Mouse (Mus musculus): ENCODE measurements around the gene Ralgds. TPM values are rescaled to one million over a fixed set of nuclear protein-coding genes. Genes with fewer than 3 reads are reported as not detected.

The Ralgds gene
- total and polyA plus RNA-seq, 2 experiments from 2014 or later = 76.8 to 197 TPM

DNA sequence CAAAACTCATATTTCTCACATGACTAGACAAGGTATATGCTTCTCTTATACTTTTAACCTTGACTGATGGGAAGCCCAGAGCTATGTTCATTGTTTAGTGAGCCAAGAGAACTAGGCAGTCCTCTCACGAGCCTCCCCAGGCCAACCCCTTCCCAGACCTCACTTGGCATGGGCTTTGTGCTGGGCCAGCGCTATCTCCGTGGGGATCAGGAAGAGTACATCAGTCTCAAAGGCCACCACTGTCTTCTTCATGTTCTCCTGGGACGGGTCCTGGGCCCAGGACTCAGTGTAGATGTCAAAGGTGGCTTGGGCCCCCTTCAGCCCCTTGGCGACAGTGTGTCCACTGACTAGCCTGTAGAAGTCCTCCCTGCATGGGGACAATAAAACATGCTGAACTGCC lies 44.5 kb downstream of the Ralgds start:
- Histone ChIP-seq H3K4me2 (ENCODE audit: low read depth) (no peak overlapping the region), H3K36me3 (ENCODE audit: insufficient read depth) (peaks cover 17% of the 10 kb centered on the region), H3K9me3 (ENCODE audit: low read length) (no peaks in the 10 kb centered on the region), H3K27ac (ENCODE audit: low read depth, low read length) (no peak overlapping the region), H3K4me3 (ENCODE audit: low read depth, low read length) (no peak overlapping the region), H3K9ac (no peak overlapping the region), H3K4me1 (ENCODE audit: insufficient read depth) (no peaks in the 10 kb centered on the region), H3K27me3 (ENCODE audit: insufficient read depth, low read length) (no peaks in the 10 kb centered on the region)
- 80% methylated on average over 5 of the region's 5 CpGs for WGBS
- TF ChIP-seq CTCF (IDR thresholded peaks at IDR 0.05; ENCODE audit: low read depth) = no peak
- DNase-seq (no peak), ATAC-seq (no peak)

DNA sequence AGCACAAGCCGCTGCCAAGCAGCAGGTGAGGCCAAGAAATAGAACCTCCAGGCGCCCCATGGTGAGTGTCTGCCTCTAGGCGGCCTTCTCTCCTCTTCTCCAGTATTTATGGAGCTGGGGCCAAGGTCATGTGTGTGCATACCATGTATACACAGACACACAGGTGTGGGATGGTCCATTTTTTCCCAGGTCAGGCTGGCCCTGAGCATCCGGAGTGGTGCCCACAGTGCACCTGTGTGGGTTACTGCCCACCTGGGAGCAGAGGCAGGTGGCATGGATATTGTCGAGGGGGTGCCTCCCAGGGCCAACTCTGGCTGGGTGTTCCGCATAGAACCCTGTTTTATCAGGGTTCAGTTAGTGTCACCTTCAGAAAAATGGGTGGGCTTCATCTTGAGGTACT lies 50.4 kb downstream of the Ralgds start, which contains the start of gene Cel:
Gene Cel, minus strand, starts transcription at position 101 of the 400 bp plus-strand sequence.
- TF ChIP-seq CTCF (IDR thresholded peaks at IDR 0.05; ENCODE audit: low read depth) = no peak
- Histone ChIP-seq H3K4me2 (ENCODE audit: low read depth) (no peak within 1 kb of the TSS), H3K9ac (no peak within 1 kb of the TSS), H3K27ac (ENCODE audit: low read depth, low read length) (no peak within 1 kb of the TSS), H3K9me3 (ENCODE audit: low read length) (no peaks in the 10 kb centered on the region), H3K4me3 (ENCODE audit: low read depth, low read length) (no peak within 1 kb of the TSS), H3K27me3 (ENCODE audit: insufficient read depth, low read length) (no peaks in the 10 kb centered on the region), H3K4me1 (ENCODE audit: insufficient read depth) (no peaks in the 10 kb centered on the region), H3K36me3 (ENCODE audit: insufficient read depth) (peaks cover 32% of the 10 kb centered on the region)
- DNase-seq = no peak
- ATAC-seq = no peak
- 73% methylated on average over 6 of the region's 6 CpGs for WGBS

GRCm38 (mm10) chr2:28563830-28564229 lies 50.9 kb downstream of the Ralgds start:
- no peaks in the 10 kb centered on the region for H3K27me3 ChIP-seq (ENCODE audit: insufficient read depth, low read length)
- no peaks in the 10 kb centered on the region for H3K4me1 ChIP-seq (ENCODE audit: insufficient read depth)
- no peak overlapping the region for H3K9ac ChIP-seq
- H3K27ac ChIP-seq (ENCODE audit: low read depth, low read length) = no peak overlapping the region
- ATAC-seq = no peak
- no peak for TF ChIP-seq CTCF (IDR thresholded peaks at IDR 0.05; ENCODE audit: low read depth)
- H3K36me3 ChIP-seq (ENCODE audit: insufficient read depth) = peaks cover 36% of the 10 kb centered on the region
- no peak overlapping the region for H3K4me2 ChIP-seq (ENCODE audit: low read depth)
- no peak overlapping the region for H3K4me3 ChIP-seq (ENCODE audit: low read depth, low read length)
- H3K9me3 ChIP-seq (ENCODE audit: low read length) = no peaks in the 10 kb centered on the region
- no peak for DNase-seq

DNA sequence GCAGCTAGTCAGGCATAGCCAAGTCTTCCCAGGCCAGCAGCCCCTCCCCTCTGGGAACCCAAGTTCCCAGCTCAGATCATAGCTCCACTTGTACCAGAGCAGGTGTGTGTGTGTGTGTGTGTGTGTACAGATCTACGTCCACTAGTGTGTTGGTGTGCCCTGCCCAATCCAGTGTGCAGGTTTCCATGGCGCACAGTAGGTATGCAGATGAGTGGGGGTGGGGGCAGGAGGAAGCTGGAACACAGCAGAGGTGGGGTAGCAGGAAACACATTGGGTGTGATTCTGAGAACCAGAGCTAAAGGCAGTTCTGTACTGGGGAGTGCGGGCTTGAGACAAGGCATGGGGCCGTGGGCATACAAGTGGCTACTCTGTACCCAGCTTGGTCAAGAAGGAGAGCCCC lies 51.5 kb downstream of the Ralgds start:
- no peaks in the 10 kb centered on the region for H3K27me3 ChIP-seq (ENCODE audit: insufficient read depth, low read length)
- no peak overlapping the region for H3K27ac ChIP-seq (ENCODE audit: low read depth, low read length)
- no peak for ATAC-seq
- no peak overlapping the region for H3K4me3 ChIP-seq (ENCODE audit: low read depth, low read length)
- WGBS = 85% methylated on average over 4 of the region's 4 CpGs
- H3K4me1 ChIP-seq (ENCODE audit: insufficient read depth) = no peaks in the 10 kb centered on the region
- no peak for DNase-seq
- H3K36me3 ChIP-seq (ENCODE audit: insufficient read depth) = peaks cover 42% of the 10 kb centered on the region
- TF ChIP-seq CTCF (IDR thresholded peaks at IDR 0.05; ENCODE audit: low read depth) = no peak
- no peak overlapping the region for H3K4me2 ChIP-seq (ENCODE audit: low read depth)
- H3K9me3 ChIP-seq (ENCODE audit: low read length) = no peaks in the 10 kb centered on the region
- no peak overlapping the region for H3K9ac ChIP-seq

DNA sequence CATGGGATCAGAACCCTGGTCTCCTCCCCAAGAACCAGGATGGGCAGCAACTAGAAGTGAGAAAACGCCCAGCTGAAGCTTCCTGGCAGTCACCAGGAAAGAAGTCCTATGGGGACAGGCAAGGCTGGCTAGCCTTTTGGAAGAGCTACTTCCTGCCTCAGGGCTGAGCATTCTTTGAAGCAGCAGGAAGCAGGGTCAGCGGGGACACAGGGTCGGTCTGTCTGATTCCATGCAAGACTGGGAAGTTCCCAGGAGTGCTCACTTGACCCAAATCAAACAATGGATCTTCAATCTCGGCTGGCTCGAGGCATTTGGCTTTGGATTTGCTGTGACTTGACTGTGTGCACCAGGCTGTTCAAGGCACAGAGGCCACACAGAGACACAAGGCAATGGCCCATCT lies 53.6 kb downstream of the Ralgds start:
- Histone ChIP-seq H3K4me2 (ENCODE audit: low read depth) (no peak overlapping the region), H3K4me1 (ENCODE audit: insufficient read depth) (no peaks in the 10 kb centered on the region), H3K9ac (no peak overlapping the region), H3K9me3 (ENCODE audit: low read length) (no peaks in the 10 kb centered on the region), H3K4me3 (ENCODE audit: low read depth, low read length) (no peak overlapping the region), H3K36me3 (ENCODE audit: insufficient read depth) (peaks cover 60% of the 10 kb centered on the region), H3K27ac (ENCODE audit: low read depth, low read length) (no peak overlapping the region), H3K27me3 (ENCODE audit: insufficient read depth, low read length) (no peaks in the 10 kb centered on the region)
- ATAC-seq (no peak), DNase-seq (no peak)
- no peak for TF ChIP-seq CTCF (IDR thresholded peaks at IDR 0.05; ENCODE audit: low read depth)
- 74% methylated on average over 5 of the region's 5 CpGs for WGBS

GRCm38 (mm10) chr2:28569903-28570302 lies 57.0 kb downstream of the Ralgds start:
- no peak for TF ChIP-seq CTCF (IDR thresholded peaks at IDR 0.05; ENCODE audit: low read depth)
- Histone ChIP-seq H3K9me3 (ENCODE audit: low read length) (no peaks in the 10 kb centered on the region), H3K27me3 (ENCODE audit: insufficient read depth, low read length) (no peaks in the 10 kb centered on the region), H3K36me3 (ENCODE audit: insufficient read depth) (peaks cover 83% of the 10 kb centered on the region), H3K4me1 (ENCODE audit: insufficient read depth) (no peaks in the 10 kb centered on the region), H3K9ac (no peak overlapping the region), H3K4me2 (ENCODE audit: low read depth) (no peak overlapping the region), H3K27ac (ENCODE audit: low read depth, low read length) (no peak overlapping the region), H3K4me3 (ENCODE audit: low read depth, low read length) (no peak overlapping the region)
- no peak for ATAC-seq
- no peak for DNase-seq
- WGBS = 90% methylated on average over 3 of the region's 3 CpGs

DNA sequence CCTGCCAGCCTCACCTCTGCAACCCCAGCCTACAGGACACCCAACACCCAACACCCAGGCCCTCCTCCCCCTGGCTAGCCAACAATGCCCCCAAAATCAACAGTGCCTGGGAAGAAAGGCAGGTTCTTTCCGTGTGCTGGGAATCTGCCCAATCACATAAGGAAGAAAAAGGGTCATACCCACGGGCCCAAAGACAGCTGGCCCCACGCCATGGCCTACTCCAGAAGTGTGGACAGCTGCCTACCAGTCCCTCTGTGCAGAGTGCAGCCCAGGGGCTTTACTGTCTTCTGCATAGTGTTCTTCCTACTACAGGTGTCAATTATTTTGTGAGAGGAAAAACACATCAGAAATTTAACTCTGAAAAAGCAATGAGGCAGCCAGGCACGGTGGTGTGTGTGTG lies 62.4 kb downstream of the Ralgds start:
- no peak for TF ChIP-seq CTCF (IDR thresholded peaks at IDR 0.05; ENCODE audit: low read depth)
- H3K9ac ChIP-seq = no peak overlapping the region
- no peaks in the 10 kb centered on the region for H3K4me1 ChIP-seq (ENCODE audit: insufficient read depth)
- DNase-seq (no peak), ATAC-seq (no peak)
- 81% methylated on average over 4 of the region's 4 CpGs for WGBS
- H3K36me3 ChIP-seq (ENCODE audit: insufficient read depth) = peaks cover 65% of the 10 kb centered on the region
- H3K4me2 ChIP-seq (ENCODE audit: low read depth) = no peak overlapping the region
- H3K27ac ChIP-seq (ENCODE audit: low read depth, low read length) = no peak overlapping the region
- H3K4me3 ChIP-seq (ENCODE audit: low read depth, low read length) = no peak overlapping the region
- H3K9me3 ChIP-seq (ENCODE audit: low read length) = no peaks in the 10 kb centered on the region
- H3K27me3 ChIP-seq (ENCODE audit: insufficient read depth, low read length) = no peaks in the 10 kb centered on the region

- DNase-seq (no peak), ATAC-seq (no peak)
- no peaks in the 10 kb centered on the region for H3K27me3 ChIP-seq (ENCODE audit: insufficient read depth, low read length)
- no peak overlapping the region for H3K9ac ChIP-seq
- H3K4me2 ChIP-seq (ENCODE audit: low read depth) = no peak overlapping the region
- no peaks in the 10 kb centered on the region for H3K9me3 ChIP-seq (ENCODE audit: low read length)
- no peak for TF ChIP-seq CTCF (IDR thresholded peaks at IDR 0.05; ENCODE audit: low read depth)
- no peak overlapping the region for H3K4me3 ChIP-seq (ENCODE audit: low read depth, low read length)
- 0 out of 2 replicates have a peak, but pooled peaks cover 6% of the 10 kb centered on the region for H3K4me1 ChIP-seq (ENCODE audit: insufficient read depth)
- WGBS = 76% methylated on average over 3 of the region's 3 CpGs
- H3K36me3 ChIP-seq (ENCODE audit: insufficient read depth) = peaks cover 56% of the 10 kb centered on the region
- no peak overlapping the region for H3K27ac ChIP-seq (ENCODE audit: low read depth, low read length)
These were observed 63.9 kb downstream of the Ralgds start for GRCm38 (mm10) chr2:28576815-28577214.
